Mouse (Mus musculus): Measurements from ENCODE around the gene Wdr74. TPM values are rescaled to one million over a fixed set of nuclear protein-coding genes. Genes with fewer than 3 reads are reported as not detected.

Wdr74 gene
- 10 to 100 TPM; 30.3 to 31.1 TPM for total RNA-seq (2021)

- DNase-seq: peak; percentile 94
These were observed at the start of gene Wdr74 for GRCm38 (mm10) chr19:8735389-8736159. Gene Wdr74, plus strand, starts transcription at chr19:8735827.

GRCm38 (mm10) chr19:8691871-8692539, 43.6 kb upstream of the Wdr74 start:
- DNase-seq: no peak

- no peak for DNase-seq
These were observed 42.9 kb upstream of the Wdr74 start for GRCm38 (mm10) chr19:8692740-8693139.

DNA sequence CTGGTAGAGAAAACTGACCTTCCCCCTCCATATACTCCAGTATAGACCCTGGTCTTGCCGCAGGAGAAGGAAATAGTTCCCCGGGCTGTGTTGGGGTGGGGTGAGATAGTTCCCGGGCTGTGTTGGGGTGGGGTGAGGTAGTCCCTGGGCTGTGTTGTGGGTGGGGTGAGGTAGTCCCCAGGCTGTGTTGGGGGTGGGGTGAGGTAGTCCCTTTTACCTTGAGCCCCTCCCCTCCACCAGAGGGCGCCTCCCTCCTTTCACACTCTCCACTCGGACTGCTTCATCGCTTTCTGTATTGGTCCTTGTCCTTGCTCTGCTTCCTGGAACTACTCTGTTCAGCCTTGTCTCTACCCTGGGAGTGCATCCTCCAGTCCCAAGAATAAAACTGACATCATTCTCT, 40.3 kb upstream of the Wdr74 start:
- peak; percentile 53 for DNase-seq

DNA sequence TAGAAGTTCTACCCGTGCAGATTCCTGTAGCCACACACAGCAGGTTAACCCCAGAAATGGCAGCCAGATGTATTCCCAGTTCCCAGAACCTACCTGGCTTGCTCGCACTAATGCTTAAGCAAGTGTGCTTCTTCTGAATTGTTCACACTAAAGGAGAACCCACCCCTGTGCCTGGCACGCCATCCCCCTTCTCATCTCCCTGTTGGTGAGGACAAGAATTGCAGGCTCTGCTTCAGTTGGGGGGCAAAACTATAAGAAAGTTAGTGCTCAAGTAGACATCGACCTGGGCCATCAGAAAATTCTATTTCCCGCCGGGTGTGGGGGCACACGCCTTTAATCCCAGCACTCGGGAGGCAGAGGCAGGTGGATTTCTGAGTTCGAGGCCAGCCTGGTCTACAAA, 36.0 kb upstream of the Wdr74 start:
- DNase-seq: no peak

- DNase-seq: peak; percentile 46
These were observed 33.2 kb upstream of the Wdr74 start for GRCm38 (mm10) chr19:8702458-8702857.

GRCm38 (mm10) chr19:8703571-8703970, 32.1 kb upstream of the Wdr74 start:
- DNase-seq: no peak

GRCm38 (mm10) chr19:8705026-8705708, 30.5 kb upstream of the Wdr74 start:
- DNase-seq: no peak

- DNase-seq: no peak
These were observed 29.4 kb upstream of the Wdr74 start for GRCm38 (mm10) chr19:8706132-8706667.

DNA sequence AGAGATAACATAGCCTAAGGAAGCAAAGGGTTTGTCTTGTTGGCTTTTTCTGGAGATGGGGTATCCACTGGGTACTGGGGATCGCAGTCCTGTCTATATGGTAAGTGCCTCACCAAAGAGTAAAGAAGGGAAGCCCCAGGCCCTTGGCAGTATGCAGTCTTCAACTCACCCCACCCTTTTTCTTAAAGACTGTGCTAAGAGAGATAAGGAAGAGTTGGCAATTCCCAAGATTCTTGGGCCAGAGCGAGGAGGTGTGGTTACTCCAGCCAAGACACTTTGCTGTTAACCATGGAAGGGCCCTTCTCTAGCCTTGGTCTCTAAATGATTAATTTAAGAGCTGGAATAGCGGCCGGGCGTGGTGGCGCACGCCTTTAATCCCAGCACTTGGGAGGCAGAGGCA, 28.7 kb upstream of the Wdr74 start:
- no peak for DNase-seq

DNA sequence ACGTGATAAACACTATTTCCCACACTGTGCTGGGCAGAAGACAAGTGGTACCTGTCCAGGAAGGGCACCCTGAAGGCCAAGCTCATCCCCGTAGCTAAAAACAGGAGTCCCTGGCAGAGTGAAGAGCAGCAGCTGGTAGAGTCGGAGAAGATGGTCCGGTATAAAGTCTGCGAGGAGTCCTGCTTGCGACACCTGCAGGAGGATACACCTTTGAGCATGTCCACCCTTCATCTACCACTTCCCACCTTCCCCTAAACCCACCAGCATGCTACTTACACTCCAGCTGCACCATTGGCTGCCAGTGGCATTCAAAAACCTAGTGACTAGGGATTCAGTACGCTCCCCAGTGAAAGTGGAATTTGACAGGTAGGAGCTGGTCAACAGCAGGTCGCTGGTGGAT, 26.7 kb upstream of the Wdr74 start:
- DNase-seq: no peak

DNA sequence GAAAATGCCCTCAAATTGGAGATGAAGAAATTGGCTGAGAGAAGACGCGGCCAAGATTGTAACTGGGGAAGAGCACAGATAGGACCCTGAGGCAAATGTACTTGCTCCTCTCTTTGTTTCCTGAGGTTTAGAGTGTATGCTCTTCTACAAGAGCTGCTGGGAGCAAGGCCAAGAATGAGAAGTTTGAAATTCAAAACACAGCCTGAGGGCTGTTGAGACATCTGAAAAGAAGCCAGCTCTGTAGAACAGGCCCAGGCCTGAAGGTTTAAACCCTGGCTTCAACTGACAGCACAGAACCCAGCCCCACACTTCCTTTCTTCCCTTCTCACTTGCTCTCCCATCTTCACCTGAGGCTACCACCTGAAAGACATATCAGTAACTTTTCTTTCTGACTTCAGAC, 25.6 kb upstream of the Wdr74 start:
- DNase-seq: no peak

- no peak for DNase-seq
These were observed 24.1 kb upstream of the Wdr74 start for GRCm38 (mm10) chr19:8711506-8711905.

GRCm38 (mm10) chr19:8711949-8712869, 23.4 kb upstream of the Wdr74 start:
- DNase-seq: no peak

DNA sequence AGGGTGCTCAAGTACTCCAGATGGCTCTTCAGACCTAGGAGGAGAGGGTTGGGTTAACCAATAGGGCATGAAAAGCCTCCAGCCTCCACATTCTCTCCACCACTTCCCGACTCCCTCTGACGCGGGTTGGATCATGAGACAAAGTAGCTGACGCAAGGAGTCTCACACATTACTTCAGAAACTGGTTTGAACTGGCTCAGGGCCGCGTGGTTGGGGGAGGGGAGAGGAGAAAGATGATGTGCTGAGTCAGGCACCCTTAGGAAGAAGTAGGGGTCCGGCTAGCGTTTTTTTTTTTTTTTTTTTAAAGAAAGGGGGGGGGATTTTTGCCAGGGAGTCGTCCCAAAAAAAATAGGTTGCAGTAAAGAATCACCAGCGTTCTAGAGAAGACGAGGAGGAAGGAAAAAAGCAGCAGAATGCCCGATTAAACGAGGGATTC, 22.7 kb upstream of the Wdr74 start:
- peak; percentile 85 for DNase-seq

- peak; percentile 96 for DNase-seq
These were observed 22.2 kb upstream of the Wdr74 start for GRCm38 (mm10) chr19:8713306-8713996.

DNA sequence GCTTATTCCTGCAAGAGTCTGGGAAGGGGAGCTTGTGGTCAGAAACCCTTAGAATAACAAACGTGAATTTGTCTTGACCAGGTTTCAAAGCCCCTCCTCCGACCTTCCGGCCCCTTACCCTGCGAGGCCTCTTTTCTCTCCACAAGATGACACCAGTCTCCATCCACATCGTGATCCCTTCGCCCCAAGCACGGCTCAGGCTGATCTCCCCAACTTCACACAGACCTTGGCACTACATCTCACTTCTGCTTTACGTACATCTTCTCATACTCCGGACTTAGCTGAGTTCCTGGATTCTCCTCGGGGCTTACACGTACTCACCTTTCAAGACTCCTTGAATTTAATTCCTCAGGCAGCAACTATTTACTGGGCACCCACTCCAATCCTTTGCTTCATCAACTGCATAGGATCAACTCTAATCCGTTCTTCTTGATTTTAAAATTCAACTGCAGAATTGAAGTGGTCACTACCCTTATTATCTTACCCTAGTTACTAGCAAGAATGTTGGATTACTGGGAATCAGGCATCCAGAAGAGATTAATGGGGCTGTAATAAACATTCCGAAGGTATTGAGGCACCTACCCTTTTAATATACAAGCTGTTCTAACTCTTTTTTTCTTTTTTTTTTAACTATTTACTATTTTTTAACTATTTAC, 21.5 kb upstream of the Wdr74 start:
- DNase-seq: no peak

DNA sequence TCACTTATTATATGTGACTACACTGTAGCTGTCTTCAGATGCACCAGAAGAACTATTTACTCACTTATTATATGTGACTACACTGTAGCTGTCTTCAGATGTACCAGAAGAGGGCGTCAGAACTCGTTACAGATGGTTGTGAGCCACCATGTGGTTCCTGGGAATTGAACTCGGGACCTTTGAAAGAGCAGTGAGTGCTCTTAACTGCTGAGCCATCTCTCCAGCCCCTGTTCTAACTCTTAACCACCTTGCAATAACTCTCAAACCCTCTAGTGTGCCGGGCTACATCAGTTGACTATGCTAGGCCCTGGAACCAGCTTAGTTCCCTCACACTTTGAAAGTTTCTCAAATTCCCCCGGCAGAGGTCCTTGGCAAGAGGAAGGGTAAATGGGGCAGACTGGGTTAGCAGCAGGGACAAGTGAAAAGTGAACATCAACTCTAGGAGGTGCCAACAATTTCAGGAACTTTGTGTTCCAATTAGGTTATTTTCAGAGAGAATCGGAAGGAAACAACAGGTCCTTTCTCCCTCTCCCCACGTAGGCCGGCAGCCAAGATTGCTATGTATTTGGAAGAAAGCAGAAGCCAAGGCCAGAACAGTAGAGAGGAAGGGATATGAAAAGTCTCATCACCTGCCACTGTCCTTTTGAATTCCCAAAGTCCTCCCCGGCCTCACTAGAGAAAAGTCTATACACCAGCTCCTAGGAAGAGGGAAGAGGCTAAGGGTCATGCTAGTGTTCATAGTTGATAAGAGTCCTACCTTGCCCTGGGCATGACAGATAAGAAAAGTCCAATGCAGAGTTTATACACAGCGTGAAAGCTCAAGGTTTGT, 20.8 kb upstream of the Wdr74 start:
- DNase-seq: no peak

GRCm38 (mm10) chr19:8715868-8716766, 19.5 kb upstream of the Wdr74 start:
- no peak for DNase-seq
